Mouse (Mus musculus) fat pad, adult 2 months (tissue): ENCODE data around the gene Psg27.
"Not testable (repeated sequence)": the region's sequence is repeated elsewhere in the genome, so short reads cannot be mapped to it uniquely, and the experiment has no call there.

Experiments
- DNase-seq: peaks from one replicate; pipeline ENCODE4 v3.0.0-alpha.2; 2011; ENCODE audit warnings: low read depth, low spot score; ENCODE audit errors: extremely low read depth

The Psg27 gene

GRCm38 (mm10) chr7:18567205-18567604 lies at the start of gene Psg27:
Gene Psg27 (minus strand): TSS chr7:18567305.
- DNase-seq = no peak

- not testable (repeated sequence) for DNase-seq
Measured at GRCm38 (mm10) chr7:18616401-18616800, 49.3 kb upstream of the Psg27 start, which contains the start of gene Psg23. Gene Psg23 (minus strand): TSS chr7:18616501.

GRCm38 (mm10) chr7:18559850-18560249 lies 7.3 kb downstream of the Psg27 start:
- no peak for DNase-seq

GRCm38 (mm10) chr7:18555751-18556150 lies 11.4 kb downstream of the Psg27 start:
- DNase-seq = not testable (repeated sequence)

GRCm38 (mm10) chr7:18533420-18533819 lies 33.7 kb downstream of the Psg27 start:
- no peak for DNase-seq

- DNase-seq = no peak
Measured at GRCm38 (mm10) chr7:18532169-18532568, 34.9 kb downstream of the Psg27 start, which contains the start of gene Psg25. Gene Psg25 (minus strand): TSS chr7:18532269.

GRCm38 (mm10) chr7:18524668-18525067 lies 42.4 kb downstream of the Psg27 start:
- no peak for DNase-seq

GRCm38 (mm10) chr7:18512848-18513247 lies 54.3 kb downstream of the Psg27 start:
- not testable (repeated sequence) for DNase-seq

- not testable (repeated sequence) for DNase-seq
Measured at GRCm38 (mm10) chr7:18512417-18512816, 54.7 kb downstream of the Psg27 start.

- no peak for DNase-seq
Measured at GRCm38 (mm10) chr7:18511479-18511878, 55.6 kb downstream of the Psg27 start.
